Mouse (Mus musculus) erythroblast, adult 5-6 weeks (primary cell): ENCODE measurements at regions not wholly inside any gene's neighbourhood (a gene's known extent, or its start where the extent isn't known, plus 50 kb on each side); places are given as distances from the start of the nearest gene placed in this dataset.

ENCODE experiments used
- ATAC-seq: replicated peaks from 2 replicates; pipeline ENCODE4 v1.8.0; 2016; ENCODE audit warnings: moderate number of reproducible peaks, mild to moderate bottlenecking, moderate TSS enrichment, inconsistent platforms; ENCODE audit not compliant: poor library complexity, low FRiP score, severe bottlenecking

DNA sequence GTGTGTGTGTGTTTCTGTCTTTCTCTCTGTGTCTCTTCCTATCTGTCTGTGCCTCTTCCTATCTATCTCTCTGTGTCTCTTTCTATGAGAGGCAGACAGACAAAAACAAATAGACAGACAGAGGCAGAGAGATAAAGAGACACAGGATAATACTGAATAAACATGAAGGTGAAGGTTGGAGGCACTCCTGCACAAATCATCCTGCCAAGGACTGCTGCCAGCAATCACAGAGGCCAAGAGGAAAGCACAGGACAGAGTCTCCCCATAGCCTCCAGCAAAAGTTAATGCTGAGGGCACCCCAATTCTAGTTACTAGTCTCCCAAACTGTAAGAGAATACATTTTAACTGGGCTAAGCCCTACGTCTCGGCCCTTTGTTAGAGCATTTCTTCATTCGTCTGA is 77.6 kb upstream of the Daam1 start:
- ATAC-seq: no peak

DNA sequence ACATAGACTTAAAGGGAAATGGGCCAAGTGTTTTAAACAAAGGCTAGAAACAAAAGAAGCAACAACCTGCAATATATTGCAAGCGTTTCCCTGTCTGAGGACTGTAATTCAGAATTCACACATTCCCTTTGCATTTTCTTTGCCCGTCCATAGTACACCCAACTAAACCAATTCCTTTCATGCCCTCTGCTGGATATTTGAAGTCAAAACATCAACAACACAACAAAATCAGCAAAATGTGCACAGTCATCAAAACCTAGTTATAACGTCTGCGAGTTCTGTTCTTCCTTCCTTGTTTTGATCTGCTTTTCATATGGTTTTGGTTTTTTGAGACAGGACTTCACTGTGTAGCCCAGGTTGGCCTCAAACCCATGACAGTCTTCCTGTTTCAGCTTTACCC is 67.7 kb upstream of the Daam1 start:
- no peak for ATAC-seq

DNA sequence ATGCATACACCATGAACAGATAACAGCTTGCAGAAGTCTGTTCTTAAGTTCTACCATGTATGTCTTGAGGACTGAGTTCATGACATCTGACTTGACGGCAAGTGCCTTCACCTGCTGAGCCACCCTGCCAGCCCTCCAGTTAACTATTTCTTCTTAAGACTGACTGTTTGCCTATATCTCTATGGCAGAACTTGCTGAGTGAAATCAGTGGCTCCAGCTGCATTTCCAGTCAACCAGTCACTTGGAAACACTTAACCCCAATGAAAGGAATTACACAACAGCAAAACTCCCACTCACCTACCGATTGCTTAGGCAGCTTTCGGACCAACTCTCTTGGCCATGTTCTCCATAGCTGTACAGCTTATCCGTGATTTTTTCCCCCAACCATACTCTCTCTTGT is 64.8 kb upstream of the Daam1 start:
- ATAC-seq: no peak

DNA sequence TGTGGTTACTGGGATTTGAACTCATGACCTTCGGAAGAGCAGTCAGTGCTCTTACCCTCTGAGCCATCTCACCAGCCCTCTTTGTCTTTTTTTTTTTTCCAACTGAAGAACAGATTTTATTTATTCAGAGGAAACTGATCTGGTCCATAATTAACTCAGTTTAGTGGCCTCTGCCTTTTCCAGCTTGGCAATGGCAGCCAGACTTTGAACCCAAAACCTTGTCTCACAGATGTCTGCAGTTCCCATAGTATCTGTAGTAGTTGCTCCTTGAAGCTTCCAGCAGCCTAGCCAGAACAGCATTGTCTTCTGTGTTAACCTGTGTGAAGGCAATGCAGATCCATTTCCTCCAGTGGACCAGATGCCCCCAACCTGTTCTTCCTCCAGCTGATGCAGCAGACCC is 64.2 kb upstream of the Daam1 start:
- no peak for ATAC-seq

DNA sequence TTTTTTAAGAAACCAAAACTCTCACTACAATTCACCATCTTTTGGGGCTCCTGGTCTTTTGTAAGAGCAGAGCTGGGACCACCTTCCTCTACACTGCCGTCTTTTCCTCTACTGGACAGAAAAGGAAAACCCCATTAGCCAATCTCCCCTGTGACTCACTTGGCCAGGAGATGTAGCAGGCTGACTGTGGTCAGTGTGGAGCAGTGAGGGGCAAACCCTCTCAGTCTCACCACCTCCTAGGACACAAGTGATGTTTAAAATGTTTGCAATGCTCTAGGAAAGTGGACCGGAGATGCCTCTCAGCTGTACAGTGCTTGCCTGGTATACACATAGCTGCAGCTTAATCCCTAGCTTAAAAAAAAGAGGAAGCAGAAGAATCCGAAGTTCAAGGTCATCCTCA is 63.0 kb upstream of the Daam1 start:
- ATAC-seq: no peak

DNA sequence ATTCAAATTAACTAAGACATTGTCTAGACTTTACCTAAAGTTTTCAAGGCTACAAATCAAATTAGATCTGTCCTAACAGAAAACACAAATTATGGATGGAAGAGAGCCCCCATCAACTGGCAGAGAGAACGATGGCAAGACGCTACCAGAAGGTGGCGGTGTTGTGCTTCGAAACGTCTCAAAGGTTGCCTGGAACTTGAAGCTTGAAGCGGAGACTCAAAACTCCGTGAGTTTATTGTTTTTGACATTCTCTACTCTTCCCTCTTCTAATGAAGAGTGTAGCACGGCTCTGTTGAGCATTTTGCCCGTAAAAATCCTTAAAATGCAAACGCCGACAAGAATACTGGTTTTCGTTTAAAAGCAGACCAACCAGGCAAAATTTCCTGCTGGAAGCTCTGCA is 62.4 kb upstream of the Daam1 start:
- ATAC-seq: peak; percentile 69; the same call in 1 of the 2 replicates

DNA sequence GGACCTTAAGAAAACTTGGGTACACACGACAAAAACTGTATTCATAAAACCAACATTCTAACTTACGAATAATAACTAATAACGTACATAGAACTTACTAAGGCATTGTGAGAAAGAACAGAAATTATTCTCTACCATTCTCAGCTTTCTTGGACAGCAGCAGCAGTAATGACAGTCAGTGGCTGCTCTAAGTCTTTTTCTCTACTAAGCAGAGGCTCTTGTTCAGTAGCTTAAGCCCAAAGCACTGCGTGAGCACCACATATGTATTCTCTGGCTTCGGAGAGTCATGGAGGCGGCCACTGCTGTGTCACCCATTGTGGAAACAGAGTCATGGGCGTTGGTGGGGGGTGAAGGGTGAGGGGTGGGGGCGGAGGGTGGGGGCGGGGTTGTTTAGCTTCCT is 62.0 kb upstream of the Daam1 start:
- ATAC-seq: no peak

DNA sequence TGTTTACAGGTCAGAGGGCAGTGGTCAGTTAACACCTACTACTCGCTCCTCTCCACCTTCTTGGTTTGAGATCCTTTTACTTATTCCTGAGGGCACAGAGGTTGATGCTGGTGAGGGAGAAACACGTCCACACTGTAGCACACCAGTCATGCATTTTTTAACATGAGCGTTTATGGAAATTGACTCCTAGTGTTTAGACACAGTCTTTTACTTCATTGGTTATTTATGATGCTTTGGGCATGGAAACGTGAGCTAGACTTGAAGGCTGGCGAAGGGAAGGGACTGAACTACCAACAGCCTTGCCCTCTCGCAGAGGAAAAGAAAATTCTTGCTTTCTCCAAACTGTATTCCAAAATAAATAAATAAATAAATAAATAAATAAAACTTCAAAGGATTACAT is 61.6 kb upstream of the Daam1 start:
- no peak for ATAC-seq

DNA sequence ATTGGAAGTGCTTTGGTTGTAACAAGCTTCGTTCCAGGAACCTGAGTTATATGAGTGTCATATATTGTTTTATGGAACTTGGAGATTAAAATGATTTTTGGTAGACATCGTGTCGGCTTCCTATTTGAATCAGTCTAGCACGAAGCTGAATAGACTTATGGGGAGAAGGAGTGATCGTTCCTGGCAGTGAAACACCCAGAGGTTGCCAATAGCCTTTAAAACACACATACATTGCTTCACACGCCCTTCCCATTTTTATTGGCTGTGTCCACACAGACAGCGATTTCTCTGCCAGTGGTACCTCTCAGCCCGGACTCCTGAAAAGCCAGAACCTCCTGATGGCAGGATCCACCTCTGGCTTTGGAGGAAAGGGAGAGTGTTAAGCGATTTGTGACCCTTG is 57.0 kb upstream of the Daam1 start:
- ATAC-seq: no peak

DNA sequence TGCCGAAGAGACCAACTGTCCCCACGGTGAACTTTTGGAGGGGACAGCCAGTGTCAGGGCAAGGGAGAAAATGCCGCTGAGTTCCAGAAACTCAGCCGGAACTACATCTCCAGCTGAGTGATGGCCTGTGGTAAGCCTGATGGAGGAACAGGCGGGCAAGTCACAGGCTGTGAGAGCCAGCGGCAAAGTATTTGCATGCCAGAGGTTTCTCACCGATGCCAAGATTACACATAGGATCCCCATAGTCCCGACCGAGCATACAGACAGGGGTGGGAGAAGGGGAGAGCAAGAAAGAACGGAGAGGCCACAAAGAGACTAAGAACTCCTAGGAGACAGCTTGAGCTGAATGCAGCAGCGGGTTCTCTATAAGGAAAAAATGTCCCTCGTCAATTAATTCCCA is 55.8 kb upstream of the Daam1 start:
- no peak for ATAC-seq

DNA sequence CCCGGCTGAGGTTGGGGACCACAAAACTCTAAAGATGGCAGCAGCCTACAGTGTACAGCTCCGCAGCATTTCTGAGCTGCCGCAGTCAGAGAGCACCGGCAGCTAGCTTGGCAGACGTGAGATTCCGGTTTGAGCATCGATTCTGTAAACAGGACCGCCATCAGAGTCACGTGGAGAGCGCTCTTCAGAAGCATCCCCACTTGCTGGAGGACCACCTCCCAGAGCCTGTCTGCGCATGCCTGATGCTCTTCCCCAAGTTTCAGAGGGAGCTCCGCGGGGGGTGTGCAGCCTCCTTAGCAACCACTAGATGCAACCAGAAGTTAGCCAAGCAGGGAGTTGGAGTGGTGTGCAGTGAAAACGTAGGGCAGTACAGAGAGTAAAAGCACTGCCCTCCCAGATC is 52.7 kb upstream of the Daam1 start:
- no peak for ATAC-seq

DNA sequence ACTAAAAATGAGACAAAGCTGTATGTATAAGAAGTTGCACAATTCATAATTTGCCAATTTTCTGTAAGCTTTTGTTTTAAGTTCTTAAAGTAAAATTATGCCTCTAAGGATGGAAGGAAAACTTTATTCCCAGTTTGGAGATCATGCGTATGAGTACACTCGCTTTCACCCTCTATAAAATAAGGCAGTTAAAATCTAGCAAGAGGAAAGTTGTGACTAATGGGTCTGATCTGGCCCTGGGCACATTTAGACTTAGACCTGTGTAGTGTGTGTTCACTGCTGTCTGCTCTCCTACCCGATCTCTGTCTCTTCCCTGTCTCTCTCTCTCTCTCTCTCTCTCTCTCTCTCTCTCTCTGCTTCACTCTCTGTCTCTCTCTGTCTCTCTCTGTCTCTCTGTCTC is 51.9 kb upstream of the Daam1 start:
- ATAC-seq: no peak

DNA sequence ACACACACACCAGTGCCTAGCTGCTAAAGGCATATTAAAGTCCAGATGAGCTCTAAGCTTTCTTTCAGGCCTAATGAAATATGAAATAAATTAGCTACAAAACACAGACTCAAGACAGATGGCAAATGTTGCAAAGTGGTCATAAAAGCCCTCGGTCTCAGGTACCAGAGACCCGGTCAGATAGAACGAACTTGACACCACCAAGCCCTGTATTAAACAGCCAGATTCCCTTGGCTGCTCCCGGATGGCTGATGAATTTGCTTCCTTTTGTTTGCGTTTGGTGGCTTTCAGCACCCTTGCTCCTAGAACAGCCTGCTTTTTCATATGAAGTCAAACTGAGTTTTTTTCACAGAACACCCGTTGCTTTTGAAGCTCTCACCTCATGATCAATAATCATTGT is 51.5 kb upstream of the Daam1 start:
- ATAC-seq: no peak
